Mouse (Mus musculus): Measurements from ENCODE around the gene Fhod1.

Gene Fhod1

GRCm38 (mm10) chr8:105348450-105349095 lies 820 bp upstream of the Fhod1 start, which contains the start of gene Slc9a5:
TSS of gene Slc9a5 (plus strand) at chr8:105348843.
- DNase-seq, result peak; percentile 76

GRCm38 (mm10) chr8:105346611-105347427 lies 934 bp downstream of the Fhod1 start:
- DNase-seq, result peak; percentile 45

- no peak for DNase-seq
Measured at GRCm38 (mm10) chr8:105345061-105345975, 2.4 kb downstream of the Fhod1 start.

GRCm38 (mm10) chr8:105343791-105344574 lies 3.8 kb downstream of the Fhod1 start:
- no peak for DNase-seq

GRCm38 (mm10) chr8:105342768-105343167 lies 5.0 kb downstream of the Fhod1 start:
- no peak for DNase-seq

- DNase-seq, result no peak
Measured at GRCm38 (mm10) chr8:105341399-105341798, 6.4 kb downstream of the Fhod1 start.

- no peak for DNase-seq
Measured at GRCm38 (mm10) chr8:105339886-105340635, 7.7 kb downstream of the Fhod1 start.

- no peak for DNase-seq
Measured at GRCm38 (mm10) chr8:105338992-105339391, 8.8 kb downstream of the Fhod1 start.

- DNase-seq, result peak; percentile 38
Measured at GRCm38 (mm10) chr8:105336373-105337130, 11.2 kb downstream of the Fhod1 start.

GRCm38 (mm10) chr8:105332523-105332922 lies 15.2 kb downstream of the Fhod1 start:
- no peak for DNase-seq

GRCm38 (mm10) chr8:105331931-105332330 lies 15.8 kb downstream of the Fhod1 start:
- DNase-seq, result no peak

- DNase-seq, result no peak
Measured at GRCm38 (mm10) chr8:105331469-105331868, 16.3 kb downstream of the Fhod1 start.

- no peak for DNase-seq
Measured at GRCm38 (mm10) chr8:105330325-105330724, 17.4 kb downstream of the Fhod1 start.

GRCm38 (mm10) chr8:105326968-105327367 lies 20.8 kb downstream of the Fhod1 start:
- DNase-seq, result no peak

GRCm38 (mm10) chr8:105326141-105326672 lies 21.5 kb downstream of the Fhod1 start, which contains the start of the genes Lrrc29 and Tmem208:
TSS of gene Lrrc29 (minus strand) at chr8:105326278.
TSS of gene Tmem208 (plus strand) at chr8:105326354.
- peak; percentile 99 for DNase-seq

- DNase-seq, result peak; percentile 55
Measured at GRCm38 (mm10) chr8:105325641-105326093, 22.1 kb downstream of the Fhod1 start.

GRCm38 (mm10) chr8:105323183-105323582 lies 24.6 kb downstream of the Fhod1 start:
- no peak for DNase-seq

- DNase-seq, result no peak
Measured at GRCm38 (mm10) chr8:105318662-105319190, 29.0 kb downstream of the Fhod1 start.

- DNase-seq, result no peak
Measured at GRCm38 (mm10) chr8:105317941-105318340, 29.8 kb downstream of the Fhod1 start.
